Mouse (Mus musculus): ENCODE data around the gene St6galnac4. TPM values are rescaled to one million over a fixed set of nuclear protein-coding genes. Genes with fewer than 3 reads are reported as not detected.

Gene St6galnac4
- polyA plus RNA-seq, 1 experiment from 2014 or later: 15.9 TPM

Other genes starting within 250 kb of the St6galnac4 start
- 60.5 and 69.8 TPM in 2 replicates for gene Ciz1, start 234.8 kb upstream of the St6galnac4 start, polyA plus RNA-seq (2016; fragmentation: Nextera tagmentation; extraction: Ambion mirVana)
- gene Dnm1, start 233.8 kb upstream of the St6galnac4 start, polyA plus RNA-seq (2016; fragmentation: Nextera tagmentation; extraction: Ambion mirVana): 9.0 and 12.2 TPM in 2 replicates
- 39.4 and 44.3 TPM in 2 replicates for gene 1110008P14Rik, start 205.2 kb upstream of the St6galnac4 start, polyA plus RNA-seq (2016; fragmentation: Nextera tagmentation; extraction: Ambion mirVana)
- 0.20 TPM in 1 of 2 replicates, not detected in the other for gene Lcn2, start 198.8 kb upstream of the St6galnac4 start, polyA plus RNA-seq (2016; fragmentation: Nextera tagmentation; extraction: Ambion mirVana)
- gene Ptges2, start 191.2 kb upstream of the St6galnac4 start, polyA plus RNA-seq (2016; fragmentation: Nextera tagmentation; extraction: Ambion mirVana): 26.2 and 28.8 TPM in 2 replicates
- gene Naif1, start 136.6 kb upstream of the St6galnac4 start, polyA plus RNA-seq (2016; fragmentation: Nextera tagmentation; extraction: Ambion mirVana): 5.9 and 6.4 TPM in 2 replicates
- gene Slc25a25, start 135.7 kb upstream of the St6galnac4 start, polyA plus RNA-seq (2016; fragmentation: Nextera tagmentation; extraction: Ambion mirVana): 29.2 and 35.7 TPM in 2 replicates
- gene Fam102a, start 51.8 kb upstream of the St6galnac4 start, polyA plus RNA-seq (2016; fragmentation: Nextera tagmentation; extraction: Ambion mirVana): 6.8 and 7.9 TPM in 2 replicates
- gene Dpm2, start 16.2 kb upstream of the St6galnac4 start, polyA plus RNA-seq (2016; fragmentation: Nextera tagmentation; extraction: Ambion mirVana): 113 and 116 TPM in 2 replicates
- gene Pip5kl1, start 12.3 kb upstream of the St6galnac4 start, polyA plus RNA-seq (2016; fragmentation: Nextera tagmentation; extraction: Ambion mirVana): 1.9 and 2.8 TPM in 2 replicates
- gene 9430097D07Rik, start 11.4 kb upstream of the St6galnac4 start, polyA plus RNA-seq (2016; fragmentation: Nextera tagmentation; extraction: Ambion mirVana): 0.17 and 0.22 TPM in 2 replicates
- 10.8 and 11.9 TPM in 2 replicates for gene St6galnac6, start 12.6 kb downstream of the St6galnac4 start, polyA plus RNA-seq (2016; fragmentation: Nextera tagmentation; extraction: Ambion mirVana)
- 26.4 and 30.3 TPM in 2 replicates for gene Ak1, start 34.7 kb downstream of the St6galnac4 start, polyA plus RNA-seq (2016; fragmentation: Nextera tagmentation; extraction: Ambion mirVana)
- gene Eng, start 59.5 kb downstream of the St6galnac4 start, polyA plus RNA-seq (2016; fragmentation: Nextera tagmentation; extraction: Ambion mirVana): 25.6 and 29.2 TPM in 2 replicates
- 25.6 and 27.9 TPM in 2 replicates for gene Fpgs, start 117.0 kb downstream of the St6galnac4 start, polyA plus RNA-seq (2016; fragmentation: Nextera tagmentation; extraction: Ambion mirVana)
- gene Cdk9, start 126.0 kb downstream of the St6galnac4 start, polyA plus RNA-seq (2016; fragmentation: Nextera tagmentation; extraction: Ambion mirVana): 119 and 132 TPM in 2 replicates
- 26.7 and 33.6 TPM in 2 replicates for gene Sh2d3c, start 134.0 kb downstream of the St6galnac4 start, polyA plus RNA-seq (2016; fragmentation: Nextera tagmentation; extraction: Ambion mirVana)
- gene 6330409D20Rik, start 153.9 kb downstream of the St6galnac4 start, polyA plus RNA-seq (2016; fragmentation: Nextera tagmentation; extraction: Ambion mirVana): 0.94 and 2.1 TPM in 2 replicates
- 59.2 and 59.8 TPM in 2 replicates for gene Tor2a, start 170.1 kb downstream of the St6galnac4 start, polyA plus RNA-seq (2016; fragmentation: Nextera tagmentation; extraction: Ambion mirVana)
- 0.31 TPM in 2 replicates for gene Ttc16, start 188.5 kb downstream of the St6galnac4 start, polyA plus RNA-seq (2016; fragmentation: Nextera tagmentation; extraction: Ambion mirVana)
- gene Ptrh1, start 188.7 kb downstream of the St6galnac4 start, polyA plus RNA-seq (2016; fragmentation: Nextera tagmentation; extraction: Ambion mirVana): 5.2 TPM in 2 replicates
- gene Cfap157, start 197.3 kb downstream of the St6galnac4 start, polyA plus RNA-seq (2016; fragmentation: Nextera tagmentation; extraction: Ambion mirVana): 0.90 and 1.2 TPM in 2 replicates

Measured in midbrain, embryonic 10.5 days (tissue).